Mouse (Mus musculus): ENCODE results near the gene Myoz2. TPM values are rescaled to one million over a fixed set of nuclear protein-coding genes. Genes with fewer than 3 reads are reported as not detected.

Myoz2 gene
- polyA plus RNA-seq, 1 experiment from 2014 or later = 24.0 TPM

Small RNA genes lying within 50 kb of the gene (microRNA-seq; reads per million reads assigned to microRNA genes)
- not detected for gene Gm22066

Other genes starting within 250 kb of the Myoz2 start
- 0.41 TPM in 1 of 2 replicates, not detected in the other for gene Fabp2, start 139.9 kb downstream of the Myoz2 start, polyA plus RNA-seq (2016; fragmentation: Nextera tagmentation; extraction: Ambion mirVana)
- gene Gm10959, start 115.7 kb downstream of the Myoz2 start, polyA plus RNA-seq (2016; fragmentation: Nextera tagmentation; extraction: Ambion mirVana) = not detected in 2 replicates
- gene 1810037I17Rik, start 110.8 kb downstream of the Myoz2 start, polyA plus RNA-seq (2016; fragmentation: Nextera tagmentation; extraction: Ambion mirVana) = 123 and 136 TPM in 2 replicates
- gene Usp53, start 50.5 kb downstream of the Myoz2 start, polyA plus RNA-seq (2016; fragmentation: Nextera tagmentation; extraction: Ambion mirVana) = 9.9 and 10.7 TPM in 2 replicates
- gene Synpo2, start 201.1 kb upstream of the Myoz2 start, polyA plus RNA-seq (2016; fragmentation: Nextera tagmentation; extraction: Ambion mirVana) = 17.7 and 25.2 TPM in 2 replicates
- 56.0 and 69.9 TPM in 2 replicates for gene Sec24d, start 232.4 kb upstream of the Myoz2 start, polyA plus RNA-seq (2016; fragmentation: Nextera tagmentation; extraction: Ambion mirVana)